Comparison of ENCODE assay signal across 11 mouse cellular contexts in the genomic region with DNA sequence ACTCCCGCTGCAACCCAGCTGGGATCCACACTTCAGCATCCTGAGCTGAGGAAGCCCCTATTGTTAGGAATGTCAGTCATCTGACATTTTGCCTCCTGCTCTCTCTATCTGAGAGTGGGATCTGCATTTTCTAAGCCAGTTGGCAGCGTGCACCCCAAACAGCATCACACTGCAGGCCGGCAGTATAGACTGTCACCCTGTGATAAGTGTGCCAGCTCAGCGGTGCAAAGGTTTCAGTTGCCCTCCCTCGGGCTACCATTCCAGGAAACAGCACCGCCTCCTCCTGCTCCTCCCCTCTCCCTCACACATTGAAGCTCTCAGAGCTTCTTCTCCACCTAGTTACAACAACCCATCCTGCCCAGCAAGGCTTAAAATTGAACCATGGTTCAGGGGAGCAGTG.
DNase-seq lines count a peak whose midpoint lies in the region; ATAC-seq lines count a peak whose summit lies in the region.
"Had no signal": no experiment of that assay in that cellular context is flagged by ENCODE, and none has a peak within 500 bp of the region (broad histone marks: within the 10 kb centered on the region; RNA-seq: fewer than 3 reads in every experiment).

No protein-coding gene starts in this region.

- H3K9ac ChIP-seq in kidney, embryonic 14.5 days (ENCODE audit: low read depth, low read length), result no peak overlapping the region
- H3K9ac ChIP-seq in embryonic facial prominence, embryonic 11.5 days (replicated peaks; ENCODE audit: low read length), result no peak overlapping the region
- H3K9ac ChIP-seq in forebrain, embryonic 16.5 days (replicated peaks; ENCODE audit: low read depth, low read length), result 0 out of 2 replicates have a peak overlapping the region, but pooled peaks have one; percentile 17
- H3K9ac ChIP-seq in limb, embryonic 13.5 days, result no peak overlapping the region

- no peaks in the 10 kb centered on the region for H3K27me3 ChIP-seq in kidney, embryonic 14.5 days (ENCODE audit: control insufficient read depth, insufficient read depth, low read length)
- no peaks in the 10 kb centered on the region for H3K27me3 ChIP-seq in embryonic facial prominence, embryonic 11.5 days (ENCODE audit: control insufficient read depth, insufficient read depth, low read length)
- no peaks in the 10 kb centered on the region for H3K27me3 ChIP-seq in forebrain, embryonic 16.5 days (replicated peaks; ENCODE audit: control insufficient read depth, insufficient read depth, low read length)
- 0 out of 2 replicates have a peak, but pooled peaks cover 7% of the 10 kb centered on the region for H3K27me3 ChIP-seq in limb, embryonic 13.5 days

- no peak for ATAC-seq in kidney, embryonic 14.5 days (ENCODE audit: low FRiP score, low TSS enrichment)
- no peak for ATAC-seq in embryonic facial prominence, embryonic 11.5 days (replicated peaks; ENCODE audit: insufficient number of reproducible peaks, low FRiP score, low TSS enrichment, low read depth)
- ATAC-seq in forebrain, embryonic 16.5 days, result peak; percentile 76
- ATAC-seq in limb, embryonic 13.5 days (ENCODE audit: low FRiP score, low read depth), result no peak

- no peaks in the 10 kb centered on the region for H3K9me3 ChIP-seq in kidney, embryonic 14.5 days (ENCODE audit: control insufficient read depth, low read length)
- H3K9me3 ChIP-seq in embryonic facial prominence, embryonic 11.5 days (replicated peaks; ENCODE audit: control insufficient read depth, low read length), result no peaks in the 10 kb centered on the region
- no peaks in the 10 kb centered on the region for H3K9me3 ChIP-seq in forebrain, embryonic 16.5 days (ENCODE audit: control insufficient read depth, low read length)
- no peaks in the 10 kb centered on the region for H3K9me3 ChIP-seq in limb, embryonic 13.5 days

- WGBS in kidney, embryonic 14.5 days, result 22% methylated on average over 6 of the region's 6 CpGs
- 21% methylated on average over 6 of the region's 6 CpGs for WGBS in embryonic facial prominence, embryonic 11.5 days
- whole genome bisulfite sequencing in forebrain, embryonic 16.5 days, result 25% methylated on average over 6 of the region's 6 CpGs
- 25% methylated on average over 6 of the region's 6 CpGs for WGBS in limb, embryonic 13.5 days

- no peak overlapping the region for H3K27ac ChIP-seq in kidney, embryonic 14.5 days (ENCODE audit: low read depth, low read length)
- 0 out of 2 replicates have a peak overlapping the region, but pooled peaks have one; percentile 10 for H3K27ac ChIP-seq in embryonic facial prominence, embryonic 11.5 days (replicated peaks; ENCODE audit: low read depth, low read length)
- H3K27ac ChIP-seq in forebrain, embryonic 16.5 days (ENCODE audit: low read length), result no peak overlapping the region; the same call in 1 of the 2 replicates
- peak overlapping the region; percentile 44; the same call in 1 of the 2 replicates for H3K27ac ChIP-seq in limb, embryonic 13.5 days

- H3K36me3 ChIP-seq in kidney, embryonic 14.5 days (ENCODE audit: control insufficient read depth, insufficient read depth, low read length), result no peaks in the 10 kb centered on the region
- no peaks in the 10 kb centered on the region for H3K36me3 ChIP-seq in embryonic facial prominence, embryonic 11.5 days (replicated peaks; ENCODE audit: control insufficient read depth, insufficient read depth, low read depth, low read length)
- no peaks in the 10 kb centered on the region for H3K36me3 ChIP-seq in forebrain, embryonic 16.5 days (ENCODE audit: control insufficient read depth, insufficient read depth)
- no peaks in the 10 kb centered on the region for H3K36me3 ChIP-seq in limb, embryonic 13.5 days

- no peak overlapping the region for H3K4me3 ChIP-seq in kidney, embryonic 14.5 days (ENCODE audit: low read length)
- H3K4me3 ChIP-seq in embryonic facial prominence, embryonic 11.5 days (ENCODE audit: low read depth, low read length), result no peak overlapping the region
- no peak overlapping the region for H3K4me3 ChIP-seq in forebrain, embryonic 16.5 days (replicated peaks; ENCODE audit: low read length)
- no peak overlapping the region for H3K4me3 ChIP-seq in limb, embryonic 13.5 days

- peak; percentile 22 for DNase-seq in kidney, adult 18-20 months
- no peak for DNase-seq in embryonic facial prominence, embryonic 11.5 days (ENCODE audit: low spot score)
- DNase-seq in lung, postnatal 10 days, result no peak
- DNase-seq in spleen, postnatal 36 days (ENCODE audit: low spot score in 2 of 2), result no peak
- DNase-seq in T-cell, adult 2 months (ENCODE audit: low spot score), result no peak
- DNase-seq: adrenal gland, adult 2 months; cerebellum, adult 2 months; spleen, adult 18-20 months had no signal

- no peak overlapping the region for H3K4me2 ChIP-seq in kidney, embryonic 14.5 days (replicated peaks; ENCODE audit: low read depth, low read length)
- H3K4me2 ChIP-seq in embryonic facial prominence, embryonic 11.5 days (ENCODE audit: low read depth, low read length), result no peak overlapping the region; the same call in 1 of the 2 replicates
- no peak overlapping the region; the same call in 1 of the 2 replicates for H3K4me2 ChIP-seq in forebrain, embryonic 16.5 days (ENCODE audit: low read length)
- peak overlapping the region; percentile 34 for H3K4me2 ChIP-seq in limb, embryonic 13.5 days (replicated peaks)

- H3K4me1 ChIP-seq in kidney, embryonic 14.5 days (ENCODE audit: control insufficient read depth, insufficient read depth, low read length), result peaks cover 22% of the 10 kb centered on the region
- H3K4me1 ChIP-seq in embryonic facial prominence, embryonic 11.5 days (ENCODE audit: control insufficient read depth, insufficient read depth, low read length), result 0 out of 2 replicates have a peak, but pooled peaks cover 2% of the 10 kb centered on the region
- peaks cover 10% of the 10 kb centered on the region for H3K4me1 ChIP-seq in forebrain, embryonic 16.5 days (replicated peaks; ENCODE audit: control insufficient read depth, insufficient read depth, low read length)
- peaks cover 33% of the 10 kb centered on the region for H3K4me1 ChIP-seq in limb, embryonic 13.5 days

Comparison
In these comparisons a context has a peak if more than half of its experiments do, and no peak if none do; other contexts are left out.
1. H3K27ac ChIP-seq: peak in embryonic facial prominence, embryonic 11.5 days (single experiment) and limb, embryonic 13.5 days (single experiment); none in kidney, embryonic 14.5 days (single experiment) and forebrain, embryonic 16.5 days (single experiment).